ENCODE assay signal across 17 mouse cellular contexts in genomic region chr7:90200251-90200650, GRCm38 (mm10).
DNase-seq lines count a peak whose midpoint lies in the region; ATAC-seq and TF ChIP-seq lines count a peak whose summit lies in the region.
"Had no signal": no experiment of that assay in that cellular context is flagged by ENCODE, and none has a peak within 500 bp of the region (broad histone marks: within the 10 kb centered on the region; RNA-seq: fewer than 3 reads in every experiment).

No protein-coding gene starts in this region.

- no peak for TF ChIP-seq CTCF in heart, postnatal 0 days (IDR thresholded peaks at IDR 0.05; ENCODE audit: low read depth)
- no peak for TF ChIP-seq CTCF in lung, adult 2 months (IDR thresholded peaks at IDR 0.05; ENCODE audit: insufficient read depth, low read length)

- H3K27ac ChIP-seq in heart, postnatal 0 days (ENCODE audit: low read depth) = no peak overlapping the region
- H3K27ac ChIP-seq: embryonic facial prominence, embryonic 15.5 days; left cerebral cortex, adult 2 months; limb, embryonic 12.5 days; lung, embryonic 15.5 days; midbrain, embryonic 12.5 days had no signal

- H3K9ac ChIP-seq in heart, postnatal 0 days (replicated peaks; ENCODE audit: low read depth, low read length) = no peak overlapping the region
- H3K9ac ChIP-seq: embryonic facial prominence, embryonic 15.5 days; limb, embryonic 12.5 days; lung, embryonic 15.5 days; midbrain, embryonic 12.5 days had no signal

- no peak for TF ChIP-seq EP300 in heart, postnatal 0 days (IDR thresholded peaks at IDR 0.05; ENCODE audit: low read depth)

- peak; percentile 58; the same call in 1 of the 2 replicates for ATAC-seq in heart, postnatal 0 days (ENCODE audit: insufficient read depth, low read depth)
- no peak for ATAC-seq in activated CD4-positive, CD25-positive, alpha-beta regulatory T cell, adult 4 months

- no peak for DNase-seq in heart, postnatal 0 days (ENCODE audit: low spot score)
- DNase-seq in heart, adult 9 months (ENCODE audit: low spot score in 2 of 2) = no peak
- DNase-seq in lung, postnatal 14 days = peak; percentile 23
- no peak for DNase-seq in lung, adult 2 months
- peak; percentile 47 for DNase-seq in gonadal fat pad, adult 2 months (ENCODE audit: low read depth)
- no peak for DNase-seq in thymus, postnatal 36 days
- DNase-seq: cerebellum, adult 18-20 months; heart, adult 11 months; kidney, postnatal 25 days; right cerebral cortex, postnatal 14 days; thymus, adult 2 months had no signal

- no peak for TF ChIP-seq POLR2A in lung, adult 2 months (IDR thresholded peaks at IDR 0.05; ENCODE audit: borderline replicate concordance, extremely low read depth, low read depth, low read length)

- H3K36me3 ChIP-seq in heart, postnatal 0 days (replicated peaks; ENCODE audit: control insufficient read depth, insufficient read depth, low read length) = peaks cover 52% of the 10 kb centered on the region

- no peaks in the 10 kb centered on the region for H3K4me1 ChIP-seq in heart, postnatal 0 days (ENCODE audit: control insufficient read depth, insufficient read depth)
- no peaks in the 10 kb centered on the region for H3K4me1 ChIP-seq in lung, adult 2 months (ENCODE audit: control insufficient read depth, insufficient read depth, low read length)
- H3K4me1 ChIP-seq: embryonic facial prominence, embryonic 15.5 days; limb, embryonic 12.5 days; lung, embryonic 15.5 days; midbrain, embryonic 12.5 days had no signal

- H3K27me3 ChIP-seq in heart, postnatal 0 days (ENCODE audit: control insufficient read depth, insufficient read depth, low read length) = no peaks in the 10 kb centered on the region
- H3K27me3 ChIP-seq: embryonic facial prominence, embryonic 15.5 days; limb, embryonic 12.5 days; lung, embryonic 15.5 days; midbrain, embryonic 12.5 days had no signal

- H3K4me2 ChIP-seq in heart, postnatal 0 days (ENCODE audit: low read depth, low read length) = no peak overlapping the region
- H3K4me2 ChIP-seq: embryonic facial prominence, embryonic 15.5 days; limb, embryonic 12.5 days; lung, embryonic 15.5 days; midbrain, embryonic 12.5 days had no signal

- no peak overlapping the region for H3K4me3 ChIP-seq in heart, postnatal 0 days (ENCODE audit: low read depth, low read length)
- no peak overlapping the region for H3K4me3 ChIP-seq in lung, adult 2 months (replicated peaks; ENCODE audit: extremely low read depth, low read depth, low read length)
- H3K4me3 ChIP-seq: embryonic facial prominence, embryonic 15.5 days; left cerebral cortex, adult 2 months; limb, embryonic 12.5 days; lung, embryonic 15.5 days; midbrain, embryonic 12.5 days had no signal

- 85% methylated on average over 5 of the region's 5 CpGs for WGBS in heart, postnatal 0 days
- 69% methylated on average over 5 of the region's 5 CpGs for WGBS in lung, adult 2 months

- no peaks in the 10 kb centered on the region for H3K9me3 ChIP-seq in heart, postnatal 0 days (replicated peaks; ENCODE audit: control insufficient read depth, low read length)
- H3K9me3 ChIP-seq: embryonic facial prominence, embryonic 15.5 days; limb, embryonic 12.5 days; lung, embryonic 15.5 days; midbrain, embryonic 12.5 days had no signal

Comparison
In these comparisons a context has a peak if more than half of its experiments do, and no peak if none do; other contexts are left out.
1. DNase-seq: peak in lung, postnatal 14 days (single experiment) and gonadal fat pad, adult 2 months (single experiment); none in heart, postnatal 0 days (single experiment), heart, adult 9 months (0 of 2), lung, adult 2 months (single experiment) and thymus, postnatal 36 days (0 of 2).